Mouse (Mus musculus) hindbrain, embryonic 14.5 days (tissue): ENCODE results near the gene Ugt8a. TPM values are rescaled to one million over a fixed set of nuclear protein-coding genes. Genes with fewer than 3 reads are reported as not detected.

Source experiments
- ATAC-seq: fragments of 200-750 bp; cut with Nextera tagmentation; 2 replicates; pipeline ENCODE4 v1.8.0; 2017; ENCODE audit warnings: moderate number of reproducible peaks, mild to moderate bottlenecking, moderate TSS enrichment, moderate library complexity; ENCODE audit not compliant: low FRiP score
- DNase-seq: peaks from one replicate; pipeline ENCODE4 v3.0.0-alpha.2; 2015; ENCODE audit warnings: low spot score
- H3K27ac ChIP-seq: fragments of 300-500 bp; sonication (generic); 2 replicates; pipeline ENCODE4 v1.5.1; 2014; ENCODE audit warnings: mild to moderate bottlenecking, moderate library complexity
- H3K27me3 ChIP-seq: fragments of 300-500 bp; sonication (generic); 2 replicates; pipeline ENCODE4 v1.6.1; 2014; ENCODE audit warnings: mild to moderate bottlenecking, low read length, mixed read lengths; ENCODE audit not compliant: control insufficient read depth, insufficient read depth
- H3K36me3 ChIP-seq: fragments of 300-500 bp; sonication (generic); replicated peaks from 2 replicates; pipeline ENCODE4 v1.6.1; 2014; ENCODE audit not compliant: control insufficient read depth, insufficient read depth
- H3K4me1 ChIP-seq: fragments of 300-500 bp; sonication (generic); replicated peaks from 2 replicates; pipeline ENCODE4 v1.6.1; 2014; ENCODE audit warnings: antibody characterized with exemption, low read length, mixed read lengths; ENCODE audit not compliant: control insufficient read depth, insufficient read depth
- H3K4me2 ChIP-seq: fragments of 300-500 bp; sonication (generic); replicated peaks from 2 replicates; pipeline ENCODE4 v1.6.1; 2014; ENCODE audit warnings: mild to moderate bottlenecking, moderate library complexity
- H3K4me3 ChIP-seq: fragments of 300-500 bp; sonication (generic); replicated peaks from 2 replicates; pipeline ENCODE4 v1.5.1; 2014; ENCODE audit warnings: mild to moderate bottlenecking, low read length
- H3K9ac ChIP-seq: fragments of 300-500 bp; sonication (generic); 2 replicates; pipeline ENCODE4 v1.6.1; 2014
- H3K9me3 ChIP-seq: fragments of 300-500 bp; sonication (generic); 2 replicates; pipeline ENCODE4 v1.6.1; 2016; ENCODE audit warnings: low read length; ENCODE audit not compliant: control insufficient read depth
- WGBS: fragments of 180-500 bp; shearing (Covaris S2); extraction: QIAGEN DNeasy Blood & Tissue Kit; methylation state at CpG from one replicate; pipeline ENCODE4 v1.1.7; 2014; 5-methylcytosine and 5-hydroxymethylcytosine counted together
- polyA plus RNA-seq: library from polyadenylated mRNA; unstranded; fragments of >200 nt; fragmentation: Nextera tagmentation; extraction: Ambion mirVana; gene quantifications from 2 replicates; pipeline ENCODE4 v1.2.1, GENCODE M21; 2014

Ugt8a gene
- polyA plus RNA-seq, 1 experiment from 2014 or later = 5.9 TPM

DNA sequence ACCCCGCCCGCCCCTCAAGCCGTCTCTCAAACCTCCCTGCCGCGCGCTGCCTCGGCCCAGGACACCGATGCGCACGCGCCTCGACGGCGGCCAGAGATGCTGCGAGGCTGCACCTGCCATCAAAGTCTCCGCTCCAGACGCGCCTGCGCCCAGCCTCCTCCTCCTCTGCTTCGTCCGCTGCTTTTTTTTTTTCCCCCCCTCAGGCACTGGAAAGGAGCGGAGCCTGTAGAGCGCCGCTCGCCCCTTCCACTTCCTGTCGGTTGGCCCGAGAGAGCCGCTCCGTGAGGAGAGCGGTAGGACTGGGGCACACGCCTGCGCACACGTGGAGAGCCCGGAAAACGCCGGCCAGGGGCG lies 314 bp upstream of the Ugt8a start:
- Histone ChIP-seq H3K4me1 (no peaks in the 10 kb centered on the region; the same call in 1 of the 2 replicates), H3K9ac (peak overlapping the region; percentile 63), H3K4me3 (peak overlapping the region; percentile 79), H3K36me3 (no peaks in the 10 kb centered on the region), H3K27me3 (peaks cover 11% of the 10 kb centered on the region; the same call in 1 of the 2 replicates), H3K9me3 (no peaks in the 10 kb centered on the region), H3K4me2 (peak overlapping the region; percentile 92), H3K27ac (no peak overlapping the region)
- WGBS = under 1% methylated on average over 31 of the region's 37 CpGs
- DNase-seq = no peak
- peak; percentile 87 for ATAC-seq

DNA sequence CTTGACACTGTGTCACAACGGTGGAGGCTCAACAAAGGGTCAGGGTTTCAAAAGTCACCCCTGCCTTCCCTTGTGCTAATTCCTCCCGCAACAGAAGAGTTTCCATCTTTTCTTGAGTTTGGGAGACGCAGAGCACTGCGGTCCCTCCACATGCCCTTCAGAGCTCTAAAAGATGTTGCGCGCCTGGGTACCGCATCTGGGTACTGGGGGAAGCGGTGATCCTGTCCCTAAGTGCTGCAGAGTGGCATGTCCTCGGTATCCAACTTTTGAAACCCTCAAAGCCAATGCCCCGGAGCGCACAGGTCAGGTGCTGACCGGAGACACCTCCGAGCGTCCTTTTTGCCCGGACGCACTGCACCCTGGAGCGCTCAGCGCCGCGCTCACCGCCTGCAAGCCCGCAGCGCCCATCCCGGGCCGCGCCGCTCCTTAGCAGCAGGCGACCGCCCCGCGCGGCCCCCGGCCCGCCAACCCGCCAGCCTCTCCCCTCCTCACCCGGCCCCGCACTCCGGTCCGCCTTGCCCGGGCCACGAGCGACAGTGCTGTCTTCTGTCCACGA lies 805 bp downstream of the Ugt8a start:
- H3K9me3 ChIP-seq = no peaks in the 10 kb centered on the region
- no peaks in the 10 kb centered on the region; the same call in 1 of the 2 replicates for H3K4me1 ChIP-seq
- under 1% methylated on average over 42 of the region's 43 CpGs for WGBS
- peaks cover 11% of the 10 kb centered on the region; the same call in 1 of the 2 replicates for H3K27me3 ChIP-seq
- H3K27ac ChIP-seq = no peak overlapping the region
- H3K9ac ChIP-seq = peak overlapping the region; percentile 63
- ATAC-seq = peak; percentile 70
- H3K36me3 ChIP-seq = no peaks in the 10 kb centered on the region
- peak overlapping the region; percentile 92 for H3K4me2 ChIP-seq
- peak overlapping the region; percentile 79 for H3K4me3 ChIP-seq
- DNase-seq = no peak

DNA sequence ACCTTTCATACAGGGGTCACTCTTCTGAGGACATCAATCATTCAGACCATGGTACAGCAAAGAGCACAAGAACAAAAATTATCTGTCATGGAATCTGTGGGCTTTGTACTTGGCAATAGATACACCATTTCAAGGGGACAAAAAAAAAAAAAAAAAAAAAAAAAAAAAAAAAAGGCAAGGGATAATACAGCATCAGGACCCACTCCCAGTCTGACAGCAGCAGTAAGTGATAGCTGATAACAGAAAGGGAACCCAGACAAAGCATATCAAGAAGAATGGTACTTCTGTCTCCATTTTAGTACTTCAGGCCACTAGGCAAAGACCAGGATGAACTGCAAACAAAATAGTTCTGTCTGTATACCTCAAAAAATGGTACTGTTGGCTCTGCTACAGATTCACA lies 2.6 kb downstream of the Ugt8a start:
- Histone ChIP-seq H3K4me2 (no peak overlapping the region), H3K9me3 (no peaks in the 10 kb centered on the region), H3K36me3 (no peaks in the 10 kb centered on the region), H3K27me3 (peaks cover 11% of the 10 kb centered on the region; the same call in 1 of the 2 replicates), H3K27ac (no peak overlapping the region), H3K9ac (no peak overlapping the region), H3K4me3 (no peak overlapping the region), H3K4me1 (no peaks in the 10 kb centered on the region; the same call in 1 of the 2 replicates)
- DNase-seq (no peak), ATAC-seq (no peak)

DNA sequence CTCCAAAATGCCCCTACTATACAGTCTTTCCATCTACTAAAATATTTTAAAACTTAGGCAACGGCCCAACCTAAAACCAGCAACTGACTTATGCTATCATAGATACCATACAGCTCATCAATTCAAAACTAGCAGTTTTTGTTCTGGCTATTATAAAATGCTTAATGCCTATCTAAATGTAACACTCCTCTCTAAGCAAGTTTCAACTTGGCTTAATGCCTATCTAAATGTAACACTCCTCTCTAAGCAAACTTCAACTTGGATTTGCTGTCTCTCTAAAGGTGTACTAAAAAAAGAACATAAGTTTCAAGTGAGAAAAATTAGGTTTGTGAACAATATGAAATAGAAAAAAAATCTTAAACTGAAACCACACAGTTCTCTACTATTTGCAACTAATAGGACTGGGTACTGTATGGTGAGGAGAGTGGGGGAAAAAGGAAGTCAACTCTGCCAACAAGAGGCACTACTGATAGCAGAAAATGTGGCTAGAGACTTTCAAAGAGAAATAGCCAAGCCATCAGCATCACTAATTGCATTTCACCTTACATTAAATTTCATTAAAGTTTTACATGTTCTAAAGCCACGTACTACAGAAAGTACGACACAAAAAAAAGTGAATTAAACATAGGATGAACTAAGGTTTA lies 5.7 kb downstream of the Ugt8a start:
- Histone ChIP-seq H3K27ac (no peak overlapping the region), H3K9me3 (no peaks in the 10 kb centered on the region), H3K4me1 (no peaks in the 10 kb centered on the region; the same call in 1 of the 2 replicates), H3K27me3 (peaks cover 11% of the 10 kb centered on the region; the same call in 1 of the 2 replicates), H3K9ac (no peak overlapping the region), H3K36me3 (no peaks in the 10 kb centered on the region), H3K4me2 (no peak overlapping the region), H3K4me3 (no peak overlapping the region)
- ATAC-seq (no peak), DNase-seq (no peak)
- WGBS = 92% methylated on average over 3 of the region's 3 CpGs

DNA sequence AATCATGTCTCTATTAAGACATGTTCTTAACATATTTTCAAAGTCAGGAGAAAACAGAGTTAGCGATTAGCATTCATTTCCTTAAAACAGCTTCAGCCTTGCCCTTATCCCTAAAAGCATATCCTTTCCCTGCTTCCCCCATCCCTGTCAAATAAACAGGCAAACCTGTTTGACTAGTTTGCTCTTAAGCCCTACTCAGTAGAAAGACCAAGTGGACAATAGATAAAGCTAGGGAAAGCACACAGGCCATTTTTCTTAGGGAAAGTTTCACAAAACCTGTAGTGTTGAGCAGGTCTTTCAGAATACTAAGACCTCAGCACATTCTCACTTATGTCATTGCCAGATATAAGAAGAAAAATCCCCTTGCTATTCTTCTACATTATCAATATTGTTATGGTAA lies 7.4 kb downstream of the Ugt8a start:
- DNase-seq (no peak), ATAC-seq (no peak)
- Histone ChIP-seq H3K36me3 (no peaks in the 10 kb centered on the region), H3K27ac (no peak overlapping the region), H3K27me3 (no peaks in the 10 kb centered on the region), H3K4me1 (no peaks in the 10 kb centered on the region), H3K4me2 (no peak overlapping the region), H3K9ac (no peak overlapping the region), H3K4me3 (no peak overlapping the region), H3K9me3 (no peaks in the 10 kb centered on the region)
- 53% methylated on average over 1 of the region's 1 CpGs for WGBS

DNA sequence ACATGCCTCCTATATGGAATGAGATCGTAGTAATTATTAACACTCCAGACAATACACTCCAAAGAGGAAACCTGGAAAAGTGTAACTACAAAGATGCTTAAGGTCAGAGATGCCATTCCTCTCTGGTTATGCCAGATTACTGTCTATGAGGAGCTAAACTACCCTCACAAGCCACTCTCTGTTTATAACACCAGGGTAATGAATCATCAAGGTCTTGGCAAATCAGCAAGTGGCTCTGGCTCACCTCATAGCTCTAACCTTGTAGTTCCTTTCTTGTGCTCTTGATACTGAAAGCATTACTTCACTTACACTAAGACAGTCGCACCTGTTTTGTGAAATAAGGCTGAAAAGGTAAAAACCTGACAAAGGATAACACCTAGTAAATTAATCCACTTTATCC lies 17.5 kb downstream of the Ugt8a start:
- Histone ChIP-seq H3K36me3 (no peaks in the 10 kb centered on the region), H3K9me3 (no peaks in the 10 kb centered on the region), H3K27me3 (no peaks in the 10 kb centered on the region), H3K4me2 (no peak overlapping the region), H3K4me1 (no peaks in the 10 kb centered on the region), H3K9ac (no peak overlapping the region), H3K4me3 (no peak overlapping the region), H3K27ac (no peak overlapping the region)
- no peak for DNase-seq
- WGBS = 86% methylated on average over 2 of the region's 2 CpGs
- no peak for ATAC-seq

DNA sequence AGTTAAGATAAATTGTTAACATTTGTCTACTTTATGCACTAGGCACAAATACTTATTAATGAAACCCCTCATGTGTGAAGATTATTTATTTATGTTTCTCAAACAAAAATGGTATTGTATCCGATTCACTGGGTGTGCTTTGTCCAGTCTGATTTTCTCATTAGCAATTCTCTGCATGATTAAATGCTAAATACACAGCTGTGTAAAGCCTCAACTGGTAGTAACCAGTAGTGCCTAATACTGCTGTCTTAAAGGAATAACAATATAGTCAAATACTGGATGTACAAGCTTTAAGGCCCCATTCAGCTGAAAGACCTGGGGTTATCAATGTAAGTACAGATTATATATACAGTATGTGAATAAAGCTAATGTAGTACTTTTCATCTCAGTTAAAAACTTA lies 39.4 kb downstream of the Ugt8a start:
- Histone ChIP-seq H3K9me3 (no peaks in the 10 kb centered on the region), H3K9ac (no peak overlapping the region), H3K4me2 (no peak overlapping the region), H3K36me3 (no peaks in the 10 kb centered on the region), H3K4me1 (no peaks in the 10 kb centered on the region), H3K27ac (no peak overlapping the region), H3K4me3 (no peak overlapping the region), H3K27me3 (no peaks in the 10 kb centered on the region)
- DNase-seq (no peak), ATAC-seq (no peak)
- 53% methylated on average over 1 of the region's 1 CpGs for WGBS

DNA sequence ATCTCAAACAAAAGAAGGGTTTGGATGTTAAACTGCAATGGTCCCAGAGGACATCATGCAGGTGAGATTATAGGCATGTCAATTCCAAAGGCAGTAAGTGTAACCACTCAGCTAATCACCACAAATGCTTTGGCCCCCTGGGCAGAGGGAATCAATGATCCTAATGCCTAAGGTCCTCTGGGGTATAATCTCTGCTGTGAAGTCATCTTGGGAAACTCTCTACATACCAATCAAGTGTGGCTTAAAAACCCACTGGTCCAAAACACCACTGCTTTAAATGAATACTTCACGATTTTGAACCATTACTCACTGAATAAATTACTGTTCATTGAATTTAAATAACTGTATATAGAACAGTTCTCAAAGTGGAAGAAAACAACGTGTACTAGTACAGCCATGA lies 51.3 kb downstream of the Ugt8a start:
- WGBS = 57% methylated on average over 2 of the region's 2 CpGs
- no peak for DNase-seq

DNA sequence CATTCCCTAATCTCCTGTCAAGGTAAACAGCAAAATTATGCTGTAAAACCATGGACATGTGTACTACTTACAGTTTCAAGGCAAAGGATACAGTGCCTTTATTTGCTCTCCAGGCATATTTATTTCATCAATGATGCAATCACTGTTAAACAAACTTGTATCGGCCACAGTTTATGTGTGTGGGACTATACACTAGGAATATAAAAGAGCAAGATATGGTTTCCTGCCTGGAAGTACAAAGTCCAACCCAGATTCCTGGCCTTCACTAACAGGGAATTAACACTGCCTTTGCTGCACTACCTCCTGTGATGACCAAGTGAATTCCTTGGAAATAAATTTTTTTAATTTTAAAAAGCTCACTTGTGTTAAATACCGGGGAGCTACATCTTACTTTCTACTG lies 53.5 kb downstream of the Ugt8a start:
- no peak for ATAC-seq
- Histone ChIP-seq H3K4me2 (no peak overlapping the region), H3K4me3 (no peak overlapping the region), H3K27ac (no peak overlapping the region), H3K4me1 (no peaks in the 10 kb centered on the region), H3K9ac (no peak overlapping the region), H3K36me3 (no peaks in the 10 kb centered on the region), H3K27me3 (no peaks in the 10 kb centered on the region), H3K9me3 (no peaks in the 10 kb centered on the region)
- WGBS = 88% methylated on average over 2 of the region's 2 CpGs
- no peak for DNase-seq

More for the DNA sequence above, 51.3 kb downstream of the Ugt8a start:
- no peaks in the 10 kb centered on the region for H3K4me1 ChIP-seq
- H3K36me3 ChIP-seq = no peaks in the 10 kb centered on the region
- H3K9ac ChIP-seq = no peak overlapping the region
- no peaks in the 10 kb centered on the region for H3K9me3 ChIP-seq
- H3K27ac ChIP-seq = no peak overlapping the region
- H3K27me3 ChIP-seq = no peaks in the 10 kb centered on the region
- ATAC-seq = no peak
- no peak overlapping the region for H3K4me2 ChIP-seq
- no peak overlapping the region for H3K4me3 ChIP-seq
